Mouse (Mus musculus) embryonic facial prominence, embryonic 13.5 days (tissue): Measurements from ENCODE around the gene Akap9. TPM values are rescaled to one million over a fixed set of nuclear protein-coding genes. Genes with fewer than 3 reads are reported as not detected.
"Not testable (repeated sequence)": the region's sequence is repeated elsewhere in the genome, so short reads cannot be mapped to it uniquely, and the experiment has no call there.

Experiments used
- ATAC-seq: fragments of 200-750 bp; cut with Nextera tagmentation; 2 replicates; pipeline ENCODE4 v1.8.0; 2017; ENCODE audit warnings: low read depth; ENCODE audit not compliant: insufficient number of reproducible peaks, insufficient read depth, low FRiP score, low TSS enrichment
- H3K27ac ChIP-seq: fragments of 300-500 bp; sonication (generic); 2 replicates; pipeline ENCODE4 v1.5.1; 2015; ENCODE audit warnings: moderate library complexity, mild to moderate bottlenecking, inconsistent platforms
- H3K27me3 ChIP-seq: fragments of 300-500 bp; sonication (generic); 2 replicates; pipeline ENCODE4 v1.6.1; 2015; ENCODE audit warnings: mild to moderate bottlenecking, inconsistent platforms
- H3K36me3 ChIP-seq: fragments of 300-500 bp; sonication (generic); 2 replicates; pipeline ENCODE4 v1.6.1; 2015; ENCODE audit warnings: mild to moderate bottlenecking, inconsistent platforms
- H3K4me1 ChIP-seq: fragments of 300-500 bp; sonication (generic); 2 replicates; pipeline ENCODE4 v1.6.1; 2015; ENCODE audit warnings: inconsistent platforms
- H3K4me2 ChIP-seq: fragments of 300-500 bp; sonication (generic); 2 replicates; pipeline ENCODE4 v1.6.1; 2015; ENCODE audit warnings: moderate library complexity, mild to moderate bottlenecking, inconsistent platforms
- H3K4me3 ChIP-seq: fragments of 300-500 bp; sonication (generic); 2 replicates; pipeline ENCODE4 v1.5.1; 2015; ENCODE audit warnings: mild to moderate bottlenecking, inconsistent platforms
- H3K9ac ChIP-seq: fragments of 300-500 bp; sonication (generic); 2 replicates; pipeline ENCODE4 v1.6.1; 2015; ENCODE audit warnings: mild to moderate bottlenecking, inconsistent platforms
- H3K9me3 ChIP-seq: fragments of 300-500 bp; sonication (generic); 2 replicates; pipeline ENCODE4 v1.6.1; 2016; ENCODE audit warnings: inconsistent platforms
- WGBS: fragments of 180-500 bp; shearing (Covaris S2); methylation state at CpG from one replicate; pipeline ENCODE4 v1.1.7; 2015; ENCODE audit warnings: mixed read lengths; 5-methylcytosine and 5-hydroxymethylcytosine counted together
- polyA plus RNA-seq: library from polyadenylated mRNA; unstranded; fragments of >200 nt; fragmentation: Nextera tagmentation; extraction: Ambion mirVana; gene quantifications from 2 replicates; pipeline ENCODE4 v1.2.1, GENCODE M21; 2015

Akap9 gene
- 167 and 170 TPM in 2 replicates for polyA plus RNA-seq

GRCm38 (mm10) chr5:3927801-3928689 is at the start of gene Akap9:
TSS of gene Akap9 (plus strand) at chr5:3928054.
- Histone ChIP-seq H3K4me1 (peaks cover 15% of the 10 kb centered on the region), H3K4me2 (peak within 1 kb of the TSS; percentile 69), H3K9ac (peak within 1 kb of the TSS; percentile 97), H3K27me3 (no peaks in the 10 kb centered on the region), H3K36me3 (no peaks in the 10 kb centered on the region), H3K9me3 (no peaks in the 10 kb centered on the region), H3K4me3 (peak within 1 kb of the TSS; percentile 83), H3K27ac (peak within 1 kb of the TSS; percentile 92)
- peak; percentile 82 for ATAC-seq
- under 1% methylated on average over 50 of the region's 82 CpGs for WGBS

- not testable (repeated sequence) for H3K27me3 ChIP-seq, H3K9ac ChIP-seq, H3K27ac ChIP-seq, H3K9me3 ChIP-seq, ATAC-seq, H3K4me2 ChIP-seq, H3K36me3 ChIP-seq, H3K4me1 ChIP-seq, H3K4me3 ChIP-seq
- 88% methylated on average over 7 of the region's 7 CpGs for WGBS
Measured at GRCm38 (mm10) chr5:3886862-3887261, 41.0 kb upstream of the Akap9 start.

GRCm38 (mm10) chr5:3889201-3889600 is 38.7 kb upstream of the Akap9 start:
- H3K27ac ChIP-seq, result no peak overlapping the region

GRCm38 (mm10) chr5:3893459-3894293 is 34.2 kb upstream of the Akap9 start, which contains the start of gene Mterf1a:
TSS of gene Mterf1a (minus strand) at chr5:3893933.
- peak; percentile 97 for ATAC-seq
- peak within 1 kb of the TSS; percentile 57 for H3K9ac ChIP-seq
- 2% methylated on average over 10 of the region's 47 CpGs for WGBS
- H3K27me3 ChIP-seq, H3K36me3 ChIP-seq, H3K4me1 ChIP-seq, H3K27ac ChIP-seq, H3K9me3 ChIP-seq: not testable (repeated sequence)
- peak within 1 kb of the TSS; percentile 45 for H3K4me3 ChIP-seq
- H3K4me2 ChIP-seq, result peak within 1 kb of the TSS; percentile 62

More at GRCm38 (mm10) chr5:3889201-3889600, 38.7 kb upstream of the Akap9 start:
- ATAC-seq, result no peak
- Histone ChIP-seq H3K4me1 (0 out of 2 replicates have a peak, but pooled peaks cover 3% of the 10 kb centered on the region), H3K4me2 (no peak overlapping the region), H3K27me3 (no peaks in the 10 kb centered on the region), H3K36me3 (0 out of 2 replicates have a peak, but pooled peaks cover 3% of the 10 kb centered on the region), H3K4me3 (no peak overlapping the region), H3K9ac (no peak overlapping the region), H3K9me3 (no peaks in the 10 kb centered on the region)

- WGBS, result 96% methylated on average over 4 of the region's 4 CpGs
- not testable (repeated sequence) for H3K9ac ChIP-seq, H3K36me3 ChIP-seq, H3K4me1 ChIP-seq, H3K4me2 ChIP-seq, H3K27ac ChIP-seq, H3K9me3 ChIP-seq, H3K27me3 ChIP-seq, ATAC-seq
- peak overlapping the region; percentile 32 for H3K4me3 ChIP-seq
Measured at GRCm38 (mm10) chr5:3894294-3894619, 33.6 kb upstream of the Akap9 start.

GRCm38 (mm10) chr5:3905471-3905870 is 22.4 kb upstream of the Akap9 start:
- H3K27me3 ChIP-seq, result no peaks in the 10 kb centered on the region
- ATAC-seq, result no peak
- H3K27ac ChIP-seq, result no peak overlapping the region
- H3K4me3 ChIP-seq, result no peak overlapping the region
- no peak overlapping the region for H3K9ac ChIP-seq
- 56% methylated on average over 2 of the region's 2 CpGs for WGBS
- H3K4me1 ChIP-seq, result no peaks in the 10 kb centered on the region
- no peak overlapping the region for H3K4me2 ChIP-seq
- H3K36me3 ChIP-seq, result no peaks in the 10 kb centered on the region
- H3K9me3 ChIP-seq, result no peaks in the 10 kb centered on the region

- H3K36me3 ChIP-seq, result no peaks in the 10 kb centered on the region
- no peak overlapping the region for H3K4me2 ChIP-seq
- H3K27me3 ChIP-seq, result no peaks in the 10 kb centered on the region
- ATAC-seq, result no peak
- H3K27ac ChIP-seq, result no peak overlapping the region
- WGBS, result 84% methylated on average over 2 of the region's 2 CpGs
- no peak overlapping the region for H3K9ac ChIP-seq
- H3K4me3 ChIP-seq, result no peak overlapping the region
- no peaks in the 10 kb centered on the region for H3K9me3 ChIP-seq
- H3K4me1 ChIP-seq, result no peaks in the 10 kb centered on the region
Measured at GRCm38 (mm10) chr5:3922350-3922749, 5.5 kb upstream of the Akap9 start.

GRCm38 (mm10) chr5:3926666-3927065 is 1.2 kb upstream of the Akap9 start:
- WGBS, result 49% methylated on average over 4 of the region's 4 CpGs
- Histone ChIP-seq H3K9ac (no peak overlapping the region), H3K9me3 (no peaks in the 10 kb centered on the region), H3K27me3 (no peaks in the 10 kb centered on the region), H3K27ac (no peak overlapping the region), H3K4me1 (peaks cover 15% of the 10 kb centered on the region), H3K4me2 (no peak overlapping the region), H3K36me3 (no peaks in the 10 kb centered on the region), H3K4me3 (no peak overlapping the region)
- no peak for ATAC-seq

- Histone ChIP-seq H3K36me3 (0 out of 2 replicates have a peak, but pooled peaks cover 3% of the 10 kb centered on the region), H3K27me3 (no peaks in the 10 kb centered on the region), H3K4me1 (peaks cover 15% of the 10 kb centered on the region), H3K4me3 (peak overlapping the region; percentile 83), H3K27ac (peak overlapping the region; percentile 92), H3K9ac (peak overlapping the region; percentile 97), H3K4me2 (peak overlapping the region; percentile 69), H3K9me3 (no peaks in the 10 kb centered on the region)
- ATAC-seq, result peak; percentile 49
- WGBS, result 0% methylated on average over 12 of the region's 12 CpGs
Measured at GRCm38 (mm10) chr5:3928690-3929046, 814 bp downstream of the Akap9 start.

GRCm38 (mm10) chr5:3930760-3931159 is 2.9 kb downstream of the Akap9 start:
- 57% methylated on average over 5 of the region's 5 CpGs for WGBS
- Histone ChIP-seq H3K27me3 (no peaks in the 10 kb centered on the region), H3K9me3 (no peaks in the 10 kb centered on the region), H3K4me3 (no peak overlapping the region), H3K4me2 (no peak overlapping the region), H3K4me1 (peaks cover 15% of the 10 kb centered on the region), H3K36me3 (0 out of 2 replicates have a peak, but pooled peaks cover 3% of the 10 kb centered on the region), H3K27ac (no peak overlapping the region), H3K9ac (no peak overlapping the region)
- no peak for ATAC-seq

- peaks cover 15% of the 10 kb centered on the region for H3K4me1 ChIP-seq
- 0 out of 2 replicates have a peak, but pooled peaks cover 3% of the 10 kb centered on the region for H3K36me3 ChIP-seq
- no peak for ATAC-seq
- no peak overlapping the region for H3K9ac ChIP-seq
- no peaks in the 10 kb centered on the region for H3K27me3 ChIP-seq
- no peak overlapping the region for H3K4me3 ChIP-seq
- H3K9me3 ChIP-seq, result no peaks in the 10 kb centered on the region
- WGBS, result 94% methylated on average over 3 of the region's 3 CpGs
- no peak overlapping the region for H3K27ac ChIP-seq
- H3K4me2 ChIP-seq, result no peak overlapping the region
Measured at GRCm38 (mm10) chr5:3931636-3932035, 3.8 kb downstream of the Akap9 start.
